Mouse (Mus musculus) liver, embryonic 14.5 days (tissue): Measurements from ENCODE around the gene Uncx. TPM values are rescaled to one million over a fixed set of nuclear protein-coding genes. Genes with fewer than 3 reads are reported as not detected.
A peak's percentile ranks its signal among the peaks of the same experiment; 100 is the strongest.

Experiments
- ATAC-seq: fragments of 200-750 bp; cut with Nextera tagmentation; 2 replicates; pipeline ENCODE4 v1.8.0; 2017; ENCODE audit warnings: moderate number of reproducible peaks, mild to moderate bottlenecking, moderate library complexity; ENCODE audit not compliant: insufficient read depth
- DNase-seq, 3 experiments: peaks; one replicate each; pipeline ENCODE4 v3.0.0-alpha.2; 2012 to 2013; ENCODE audit warnings: low read depth in 3 of 3, low spot score in 3 of 3
- H3K27ac ChIP-seq: fragments of 300-500 bp; sonication (generic); 2 replicates; pipeline ENCODE4 v1.5.1; 2014; ENCODE audit warnings: moderate library complexity, mild to moderate bottlenecking, control low read depth, inconsistent platforms
- H3K27me3 ChIP-seq: fragments of 300-500 bp; sonication (generic); 2 replicates; pipeline ENCODE4 v1.6.1; 2014; ENCODE audit warnings: mild to moderate bottlenecking, low read length, moderate library complexity; ENCODE audit not compliant: control insufficient read depth, insufficient read depth
- H3K36me3 ChIP-seq: fragments of 300-500 bp; sonication (generic); replicated peaks from 2 replicates; pipeline ENCODE4 v1.6.1; 2014; ENCODE audit warnings: low read depth; ENCODE audit not compliant: control insufficient read depth, insufficient read depth
- H3K4me1 ChIP-seq, 2 experiments: fragments of 200-500 bp in 1 of 2; fragments of 300-500 bp in 1 of 2; sonication (generic) in 1 of 2; replicated peaks; 2 replicates each; pipeline ENCODE4 v1.6.1; 2012 to 2014; ENCODE audit warnings: antibody characterized with exemption in 1 of 2, inconsistent platforms in 1 of 2, low read length in 1 of 2; ENCODE audit not compliant: control insufficient read depth in 2 of 2, insufficient read depth in 2 of 2
- H3K4me2 ChIP-seq: fragments of 300-500 bp; sonication (generic); 2 replicates; pipeline ENCODE4 v1.6.1; 2014; ENCODE audit warnings: low read depth, mild to moderate bottlenecking, control low read depth, moderate library complexity
- H3K4me3 ChIP-seq, 2 experiments: fragments of 200-500 bp in 1 of 2; fragments of 300-500 bp in 1 of 2; sonication (generic) in 1 of 2; 2 replicates each; pipeline ENCODE4 v1.5.1; 2012 to 2014; ENCODE audit warnings: low read depth in 2 of 2, low read length in 2 of 2, mild to moderate bottlenecking in 2 of 2, control low read depth in 1 of 2, inconsistent platforms in 1 of 2, moderate library complexity in 1 of 2; ENCODE audit not compliant: insufficient read depth in 1 of 2
- H3K9ac ChIP-seq: fragments of 300-500 bp; sonication (generic); replicated peaks from 2 replicates; pipeline ENCODE4 v1.6.1; 2014; ENCODE audit warnings: mild to moderate bottlenecking, control low read depth, moderate library complexity
- H3K9me3 ChIP-seq: fragments of 300-500 bp; sonication (generic); 2 replicates; pipeline ENCODE4 v1.6.1; 2016; ENCODE audit warnings: low read length, mixed read lengths; ENCODE audit not compliant: control insufficient read depth
- CTCF ChIP-seq: IDR thresholded peaks from 2 replicates; pipeline ENCODE4 v1.5.1; 2016; ENCODE audit warnings: antibody characterized with exemption, low read depth, control low read depth
- EP300 ChIP-seq: IDR thresholded peaks from 2 replicates; pipeline ENCODE4 v1.6.1; 2016; ENCODE audit warnings: antibody characterized with exemption, low read depth
- WGBS: fragments of 180-500 bp; shearing (Covaris S2); extraction: QIAGEN DNeasy Blood & Tissue Kit; methylation state at CpG from one replicate; pipeline ENCODE4 v1.1.7; 2014; ENCODE audit not compliant: insufficient replicate concordance; 5-methylcytosine and 5-hydroxymethylcytosine counted together
- polyA plus RNA-seq, 2 experiments: library from polyadenylated mRNA; depleted of rRNA in 1 of 2; stranded (reverse) in 1 of 2; unstranded in 1 of 2; fragments of >200 nt; fragmentation: Nextera tagmentation in 1 of 2; extraction: Ambion mirVana in 1 of 2; gene quantifications; 2 replicates each; pipeline versions ENCODE4 v1.2.1 to v1.2.3; 2012 to 2014

Uncx gene
- polyA plus RNA-seq, 2 experiments: not detected

GRCm38 (mm10) chr5:139564663-139565062 lies 21.4 kb downstream of the Uncx start:
- no peak for DNase-seq
- no peak overlapping the region for H3K9ac ChIP-seq
- no peak overlapping the region for H3K4me2 ChIP-seq
- no peaks in the 10 kb centered on the region for H3K36me3 ChIP-seq
- H3K9me3 ChIP-seq: no peaks in the 10 kb centered on the region
- H3K27ac ChIP-seq: no peak overlapping the region
- H3K4me3 ChIP-seq: no peak overlapping the region
- 25% methylated on average over 2 of the region's 2 CpGs for WGBS
- peaks cover 28% of the 10 kb centered on the region for H3K27me3 ChIP-seq
- TF ChIP-seq EP300 (no peak), CTCF (no peak)
- ATAC-seq: no peak
- no peaks in the 10 kb centered on the region for H3K4me1 ChIP-seq

GRCm38 (mm10) chr5:139565462-139565861 lies 22.2 kb downstream of the Uncx start:
- no peak for TF ChIP-seq EP300
- no peak for TF ChIP-seq CTCF
- 28% methylated on average over 4 of the region's 4 CpGs for WGBS
- Histone ChIP-seq H3K9ac (no peak overlapping the region), H3K4me2 (no peak overlapping the region), H3K4me3 (no peak overlapping the region), H3K4me1 (no peaks in the 10 kb centered on the region), H3K27ac (no peak overlapping the region), H3K9me3 (no peaks in the 10 kb centered on the region), H3K27me3 (peaks cover 20% of the 10 kb centered on the region), H3K36me3 (no peaks in the 10 kb centered on the region)
- DNase-seq (no peak), ATAC-seq (no peak)

- Histone ChIP-seq H3K9me3 (no peaks in the 10 kb centered on the region), H3K4me1 (no peaks in the 10 kb centered on the region), H3K27ac (no peak overlapping the region), H3K36me3 (no peaks in the 10 kb centered on the region), H3K9ac (no peak overlapping the region), H3K27me3 (peaks cover 10% of the 10 kb centered on the region), H3K4me2 (no peak overlapping the region), H3K4me3 (no peak overlapping the region)
- WGBS: 38% methylated on average over 6 of the region's 6 CpGs
- TF ChIP-seq CTCF: peak; percentile 21; the same call in 1 of the 2 replicates
- no peak for TF ChIP-seq EP300
- DNase-seq (no peak), ATAC-seq (no peak)
Observed at GRCm38 (mm10) chr5:139566640-139567399, 23.5 kb downstream of the Uncx start.

- H3K27me3 ChIP-seq: peaks cover 6% of the 10 kb centered on the region
Observed at GRCm38 (mm10) chr5:139568079-139568478, 24.8 kb downstream of the Uncx start.

GRCm38 (mm10) chr5:139572526-139572925 lies 29.2 kb downstream of the Uncx start:
- H3K9me3 ChIP-seq: no peaks in the 10 kb centered on the region
- no peak overlapping the region for H3K4me3 ChIP-seq
- TF ChIP-seq EP300: no peak
- no peak for DNase-seq
- no peak overlapping the region for H3K9ac ChIP-seq
- H3K27ac ChIP-seq: no peak overlapping the region
- H3K4me2 ChIP-seq: no peak overlapping the region
- no peak for ATAC-seq
- 35% methylated on average over 7 of the region's 7 CpGs for WGBS
- H3K36me3 ChIP-seq: no peaks in the 10 kb centered on the region
- no peaks in the 10 kb centered on the region for H3K4me1 ChIP-seq
- no peaks in the 10 kb centered on the region; the same call in 1 of the 2 replicates for H3K27me3 ChIP-seq

More at GRCm38 (mm10) chr5:139568079-139568478, 24.8 kb downstream of the Uncx start:
- H3K36me3 ChIP-seq: no peaks in the 10 kb centered on the region
- DNase-seq (no peak), ATAC-seq (no peak)
- 27% methylated on average over 2 of the region's 2 CpGs for WGBS
- no peak overlapping the region for H3K4me2 ChIP-seq
- H3K9me3 ChIP-seq: no peaks in the 10 kb centered on the region
- H3K27ac ChIP-seq: no peak overlapping the region
- no peak overlapping the region for H3K4me3 ChIP-seq
- no peak for TF ChIP-seq EP300
- no peak for TF ChIP-seq CTCF
- H3K9ac ChIP-seq: no peak overlapping the region
- no peaks in the 10 kb centered on the region for H3K4me1 ChIP-seq
